Mouse (Mus musculus) limb, embryonic 15.5 days (tissue): ENCODE results near the gene Dgkb. TPM values are rescaled to one million over a fixed set of nuclear protein-coding genes. Genes with fewer than 3 reads are reported as not detected.

Source experiments
- ATAC-seq: fragments of 200-750 bp; cut with Nextera tagmentation; 2 replicates; pipeline ENCODE4 v1.8.0; 2017; ENCODE audit warnings: low read depth, moderate TSS enrichment; ENCODE audit not compliant: insufficient number of reproducible peaks, low FRiP score, low TSS enrichment
- H3K27ac ChIP-seq: fragments of 300-500 bp; sonication (generic); 2 replicates; pipeline ENCODE4 v1.5.1; 2015; ENCODE audit warnings: moderate library complexity, mild to moderate bottlenecking, inconsistent platforms
- H3K27me3 ChIP-seq: fragments of 300-500 bp; sonication (generic); 2 replicates; pipeline ENCODE4 v1.6.1; 2015; ENCODE audit warnings: inconsistent platforms
- H3K36me3 ChIP-seq: fragments of 300-500 bp; sonication (generic); 2 replicates; pipeline ENCODE4 v1.6.1; 2015; ENCODE audit warnings: inconsistent platforms
- H3K4me1 ChIP-seq: fragments of 300-500 bp; sonication (generic); 2 replicates; pipeline ENCODE4 v1.6.1; 2015; ENCODE audit warnings: inconsistent platforms
- H3K4me2 ChIP-seq: fragments of 300-500 bp; sonication (generic); 2 replicates; pipeline ENCODE4 v1.6.1; 2015; ENCODE audit warnings: mild to moderate bottlenecking, inconsistent platforms
- H3K4me3 ChIP-seq: fragments of 300-500 bp; sonication (generic); 2 replicates; pipeline ENCODE4 v1.5.1; 2015; ENCODE audit warnings: mild to moderate bottlenecking, inconsistent platforms
- H3K9ac ChIP-seq: fragments of 300-500 bp; sonication (generic); 2 replicates; pipeline ENCODE4 v1.6.1; 2015; ENCODE audit warnings: inconsistent platforms
- H3K9me3 ChIP-seq: fragments of 300-500 bp; sonication (generic); 2 replicates; pipeline ENCODE4 v1.6.1; 2016; ENCODE audit warnings: inconsistent platforms
- WGBS: fragments of 180-500 bp; shearing (Covaris S2); methylation state at CpG from one replicate; pipeline ENCODE4 v1.1.7; 2015; 5-methylcytosine and 5-hydroxymethylcytosine counted together
- polyA plus RNA-seq: library from polyadenylated mRNA; unstranded; fragments of >200 nt; fragmentation: Nextera tagmentation; extraction: Ambion mirVana; gene quantifications from 2 replicates; pipeline ENCODE4 v1.2.1, GENCODE M21; 2015

Gene Dgkb
- polyA plus RNA-seq, 1 experiment from 2014 or later = 1.6 TPM

DNA sequence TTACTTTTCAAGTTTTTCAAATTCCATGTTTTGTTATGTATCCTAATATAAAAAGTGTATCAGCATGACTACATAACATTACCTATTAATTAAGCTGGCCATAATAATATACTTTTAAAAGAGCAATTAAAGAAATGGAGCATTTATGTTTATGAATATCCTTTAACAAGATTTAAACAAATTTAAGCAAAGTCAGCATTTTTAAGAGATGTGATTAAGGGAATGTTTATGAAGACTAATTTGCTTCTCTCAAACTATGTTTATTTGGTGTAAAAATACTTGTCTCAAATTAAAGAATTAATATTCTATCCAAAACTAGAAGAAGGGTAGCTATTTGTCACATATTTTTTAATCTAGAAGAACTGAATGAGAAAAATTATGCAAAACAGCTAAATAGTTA lies 492.4 kb downstream of the Dgkb start:
- Histone ChIP-seq H3K9ac (no peak overlapping the region), H3K4me1 (no peaks in the 10 kb centered on the region), H3K27me3 (no peaks in the 10 kb centered on the region), H3K27ac (no peak overlapping the region), H3K36me3 (no peaks in the 10 kb centered on the region), H3K4me3 (no peak overlapping the region), H3K9me3 (no peaks in the 10 kb centered on the region), H3K4me2 (no peak overlapping the region)
- no peak for ATAC-seq

DNA sequence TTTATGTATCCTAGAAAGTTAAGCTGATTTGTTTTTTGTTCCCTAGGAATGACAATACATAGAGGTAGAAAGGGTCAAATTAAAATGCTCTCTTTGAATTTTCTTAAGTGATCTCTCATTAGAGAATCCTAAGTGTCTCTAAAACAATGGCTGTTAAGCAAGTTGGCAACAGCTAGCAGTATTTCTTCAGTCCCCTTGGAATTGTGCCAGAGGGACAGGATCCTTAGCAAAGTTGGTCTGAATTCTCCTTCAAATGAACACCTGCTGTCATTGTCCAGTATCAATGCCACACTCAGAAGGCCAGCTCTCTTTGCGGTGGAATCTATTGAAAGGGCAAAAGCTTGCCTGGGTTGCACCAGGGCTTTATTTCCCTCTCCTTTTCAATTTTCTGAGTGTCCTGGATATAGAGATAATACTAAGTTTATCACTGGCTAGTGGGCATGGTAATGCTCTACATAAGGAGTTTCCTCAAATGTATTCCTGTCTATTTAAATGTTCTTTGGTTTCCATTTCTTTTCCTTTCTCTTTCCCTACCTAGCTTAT lies 510.3 kb downstream of the Dgkb start:
- Histone ChIP-seq H3K4me1 (no peaks in the 10 kb centered on the region), H3K4me3 (no peak overlapping the region), H3K4me2 (no peak overlapping the region), H3K27ac (no peak overlapping the region), H3K9me3 (no peaks in the 10 kb centered on the region), H3K9ac (no peak overlapping the region), H3K36me3 (no peaks in the 10 kb centered on the region), H3K27me3 (no peaks in the 10 kb centered on the region)
- 89% methylated on average over 1 of the region's 1 CpGs for whole genome bisulfite sequencing
- ATAC-seq = no peak

DNA sequence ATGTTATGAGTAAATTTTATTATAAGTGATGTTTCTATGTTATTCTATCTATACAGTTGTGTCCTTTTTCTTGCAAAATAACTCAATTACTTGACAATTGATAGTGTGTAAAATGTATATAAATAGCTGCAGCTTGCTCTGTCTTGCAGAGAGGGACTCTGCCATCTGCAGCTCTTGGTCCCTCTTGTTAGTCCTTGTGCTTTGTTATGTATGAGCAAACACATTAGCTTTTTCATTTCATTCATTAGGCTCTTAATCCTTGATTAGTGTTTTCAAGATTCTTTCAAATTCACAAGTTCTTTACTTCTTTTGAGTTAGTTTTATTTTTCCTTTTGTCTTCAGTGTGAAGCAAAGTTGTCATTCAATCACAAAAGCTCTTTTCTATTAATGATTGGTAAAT lies 511.3 kb downstream of the Dgkb start:
- Histone ChIP-seq H3K9me3 (no peaks in the 10 kb centered on the region), H3K4me2 (no peak overlapping the region), H3K27me3 (no peaks in the 10 kb centered on the region), H3K36me3 (no peaks in the 10 kb centered on the region), H3K9ac (no peak overlapping the region), H3K27ac (no peak overlapping the region), H3K4me1 (no peaks in the 10 kb centered on the region), H3K4me3 (no peak overlapping the region)
- ATAC-seq = no peak

DNA sequence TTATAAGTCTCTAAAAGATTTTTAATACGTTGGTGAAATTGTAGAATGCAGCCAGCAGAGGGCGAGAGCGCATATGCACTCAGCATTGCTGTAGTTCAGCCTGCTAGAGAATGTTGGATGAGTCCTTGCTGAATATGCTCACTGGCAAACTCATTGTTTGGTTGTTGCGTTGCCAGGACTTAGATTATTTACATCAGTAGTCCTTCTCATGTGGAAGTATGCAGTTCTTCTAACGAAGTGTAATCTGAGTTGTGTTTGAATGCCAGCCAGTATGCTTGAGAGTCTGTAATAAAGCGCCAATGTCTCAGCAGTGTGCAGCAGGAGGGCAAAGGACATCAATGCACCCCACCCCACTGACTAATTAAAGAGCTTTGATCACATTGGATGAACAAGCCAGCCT lies 525.1 kb downstream of the Dgkb start:
- Histone ChIP-seq H3K9ac (no peak overlapping the region), H3K27ac (no peak overlapping the region), H3K36me3 (no peaks in the 10 kb centered on the region), H3K4me1 (no peaks in the 10 kb centered on the region), H3K4me2 (no peak overlapping the region), H3K4me3 (no peak overlapping the region), H3K9me3 (no peaks in the 10 kb centered on the region), H3K27me3 (no peaks in the 10 kb centered on the region)
- WGBS = 10% methylated on average over 6 of the region's 6 CpGs
- ATAC-seq = no peak

DNA sequence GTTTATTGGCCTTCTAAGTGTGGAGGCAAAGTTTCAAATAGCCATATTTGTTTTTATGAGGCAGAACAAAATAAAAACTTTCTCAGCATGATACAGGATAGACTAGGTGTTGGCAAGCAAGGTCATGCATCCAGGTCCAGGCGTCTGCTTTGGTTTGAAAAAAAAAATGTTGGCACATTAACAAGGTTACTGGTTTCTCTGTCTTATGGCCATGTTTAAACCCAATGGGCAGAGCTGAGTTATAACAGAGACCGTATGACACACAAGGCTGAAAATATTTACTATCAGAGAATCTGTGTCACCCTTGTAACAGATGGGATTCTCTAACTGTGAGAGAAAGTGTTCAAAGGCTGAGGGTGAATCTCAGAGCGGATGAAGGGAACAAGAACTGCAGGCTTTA lies 535.0 kb downstream of the Dgkb start:
- H3K4me1 ChIP-seq = no peaks in the 10 kb centered on the region
- no peaks in the 10 kb centered on the region for H3K27me3 ChIP-seq
- H3K4me3 ChIP-seq = no peak overlapping the region
- H3K27ac ChIP-seq = no peak overlapping the region
- no peak overlapping the region for H3K4me2 ChIP-seq
- ATAC-seq = no peak
- H3K9ac ChIP-seq = no peak overlapping the region
- WGBS = 60% methylated on average over 3 of the region's 3 CpGs
- no peaks in the 10 kb centered on the region for H3K36me3 ChIP-seq
- H3K9me3 ChIP-seq = no peaks in the 10 kb centered on the region

DNA sequence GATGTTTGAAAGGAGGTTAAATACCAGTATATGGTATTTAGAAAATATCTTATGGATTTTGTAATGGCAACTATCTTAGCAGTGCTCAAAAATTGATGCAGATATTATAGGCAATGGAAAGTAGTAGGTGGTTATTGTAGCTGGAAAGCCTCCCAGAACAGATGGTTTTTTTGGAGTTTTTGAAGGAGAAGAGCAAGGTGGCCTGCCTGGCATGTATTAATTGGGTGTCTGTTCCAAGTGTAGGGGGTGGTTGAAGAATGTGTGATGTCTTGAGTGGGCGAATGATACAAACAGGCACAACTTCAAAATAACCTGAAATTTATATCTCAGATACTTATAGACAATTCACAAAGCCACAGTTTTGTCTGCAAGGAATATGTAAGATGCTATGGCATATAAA lies 538.9 kb downstream of the Dgkb start:
- Histone ChIP-seq H3K9me3 (no peaks in the 10 kb centered on the region), H3K27me3 (no peaks in the 10 kb centered on the region), H3K36me3 (no peaks in the 10 kb centered on the region), H3K4me3 (no peak overlapping the region), H3K27ac (no peak overlapping the region), H3K4me1 (no peaks in the 10 kb centered on the region), H3K4me2 (no peak overlapping the region), H3K9ac (no peak overlapping the region)
- WGBS = 79% methylated on average over 1 of the region's 1 CpGs
- ATAC-seq = no peak

DNA sequence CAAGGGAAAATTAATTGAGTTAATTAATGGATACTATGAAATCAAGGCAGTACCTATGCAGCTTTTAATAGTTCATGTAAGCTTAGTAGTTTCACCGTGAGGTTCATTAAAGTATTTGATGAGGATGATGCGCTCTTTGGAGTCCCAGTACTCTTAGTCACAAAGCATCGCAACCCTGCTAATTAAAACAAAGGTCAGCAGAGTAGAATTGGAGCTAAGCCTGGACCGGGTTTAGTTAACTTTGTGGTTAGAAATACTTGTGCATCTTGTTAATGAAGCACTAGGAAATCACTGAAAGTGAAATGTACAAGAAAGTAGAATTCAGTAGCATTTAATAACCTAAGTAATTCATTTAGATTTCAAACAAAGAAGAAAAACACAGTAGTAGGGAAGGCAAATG lies 544.0 kb downstream of the Dgkb start:
- no peak overlapping the region for H3K9ac ChIP-seq
- H3K4me2 ChIP-seq = no peak overlapping the region
- no peaks in the 10 kb centered on the region for H3K36me3 ChIP-seq
- H3K4me3 ChIP-seq = no peak overlapping the region
- H3K27me3 ChIP-seq = no peaks in the 10 kb centered on the region
- H3K9me3 ChIP-seq = no peaks in the 10 kb centered on the region
- H3K4me1 ChIP-seq = no peaks in the 10 kb centered on the region
- ATAC-seq = no peak
- WGBS = 77% methylated on average over 4 of the region's 4 CpGs
- no peak overlapping the region for H3K27ac ChIP-seq

DNA sequence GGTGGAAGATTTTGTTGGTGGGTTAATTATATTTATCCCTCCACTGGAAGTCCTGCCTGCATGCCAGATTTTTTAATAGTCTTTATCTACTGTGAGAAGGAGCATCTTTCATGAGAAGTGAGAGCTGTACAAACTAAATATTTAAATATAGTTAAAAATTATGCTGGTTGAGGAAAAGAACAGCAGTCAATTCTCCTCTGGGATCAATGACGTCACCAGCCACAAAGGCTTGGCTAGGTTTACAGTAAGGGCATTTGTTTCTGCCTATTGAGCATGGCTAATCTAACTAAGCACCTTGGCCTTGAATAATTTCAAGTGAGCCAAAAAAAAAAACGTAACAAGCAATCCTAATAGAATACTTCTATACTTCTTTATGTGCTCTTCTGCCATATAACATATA lies 554.1 kb downstream of the Dgkb start:
- no peaks in the 10 kb centered on the region for H3K36me3 ChIP-seq
- H3K4me2 ChIP-seq = no peak overlapping the region
- no peak overlapping the region for H3K4me3 ChIP-seq
- ATAC-seq = no peak
- H3K27ac ChIP-seq = no peak overlapping the region
- H3K9me3 ChIP-seq = no peaks in the 10 kb centered on the region
- no peak overlapping the region for H3K9ac ChIP-seq
- WGBS = 69% methylated on average over 2 of the region's 2 CpGs
- no peaks in the 10 kb centered on the region for H3K4me1 ChIP-seq
- no peaks in the 10 kb centered on the region for H3K27me3 ChIP-seq

DNA sequence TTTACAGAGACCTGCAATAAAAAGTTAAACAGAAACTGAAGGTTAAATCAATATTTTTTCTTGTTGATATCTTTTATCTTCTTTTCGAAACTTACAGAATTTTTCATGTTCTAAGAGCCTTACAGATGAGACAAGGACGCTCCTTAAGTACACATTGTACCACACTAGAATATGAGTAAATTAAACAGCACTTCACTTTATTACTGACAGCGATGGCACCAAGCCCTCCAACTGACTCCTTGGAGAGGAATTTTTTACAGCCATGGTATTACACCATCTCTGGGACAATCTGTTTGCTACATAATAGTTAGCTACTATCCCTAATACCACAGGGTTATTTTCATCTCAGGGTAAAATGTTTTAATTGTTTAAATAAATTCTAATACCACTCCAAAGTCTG lies 556.6 kb downstream of the Dgkb start:
- H3K4me3 ChIP-seq = no peak overlapping the region
- no peak for ATAC-seq
- H3K27me3 ChIP-seq = no peaks in the 10 kb centered on the region
- no peaks in the 10 kb centered on the region for H3K4me1 ChIP-seq
- H3K36me3 ChIP-seq = no peaks in the 10 kb centered on the region
- 85% methylated on average over 3 of the region's 3 CpGs for WGBS
- H3K27ac ChIP-seq = no peak overlapping the region
- no peak overlapping the region for H3K9ac ChIP-seq
- no peak overlapping the region for H3K4me2 ChIP-seq
- H3K9me3 ChIP-seq = no peaks in the 10 kb centered on the region

DNA sequence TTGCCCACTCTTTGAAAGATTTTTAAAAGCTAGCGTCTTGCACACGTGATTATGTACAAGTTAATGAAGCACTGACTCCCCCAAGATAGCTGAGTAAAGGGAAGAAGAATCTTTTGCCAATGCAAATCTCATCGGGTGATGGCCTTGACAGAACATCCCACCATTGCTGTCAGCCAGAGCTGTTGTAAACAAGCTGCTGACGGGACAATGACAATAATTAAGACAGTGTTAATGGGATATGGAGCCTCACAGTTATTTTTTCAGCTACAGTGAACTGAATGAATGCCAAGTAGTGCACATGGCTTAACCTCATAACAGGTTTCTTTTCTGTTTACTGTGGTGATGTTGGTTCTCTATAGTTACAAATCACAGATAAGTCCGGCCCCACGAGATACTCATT lies 568.4 kb downstream of the Dgkb start:
- Histone ChIP-seq H3K9ac (no peak overlapping the region), H3K27ac (no peak overlapping the region), H3K4me2 (no peak overlapping the region), H3K9me3 (no peaks in the 10 kb centered on the region), H3K4me1 (no peaks in the 10 kb centered on the region), H3K4me3 (no peak overlapping the region), H3K36me3 (no peaks in the 10 kb centered on the region), H3K27me3 (no peaks in the 10 kb centered on the region)
- no peak for ATAC-seq
- WGBS = 81% methylated on average over 6 of the region's 6 CpGs

DNA sequence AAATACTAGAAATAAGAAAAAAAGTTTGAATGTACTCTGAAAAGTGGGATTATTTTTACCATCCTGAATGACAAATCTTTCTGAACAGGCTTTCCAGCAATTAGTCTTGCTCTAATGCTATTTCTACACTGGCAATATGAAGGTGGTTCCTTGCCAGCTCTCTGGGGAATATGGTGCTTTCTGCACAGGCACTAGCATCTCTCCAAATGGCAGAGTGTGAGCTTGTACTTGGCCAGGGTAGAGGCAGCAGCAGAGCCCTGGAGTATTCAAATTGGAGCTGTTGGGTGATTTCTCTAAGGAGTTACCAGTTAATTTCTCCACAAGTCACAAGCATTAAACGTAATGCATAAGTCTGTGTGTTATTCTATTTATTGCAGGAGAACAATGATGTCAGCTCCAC lies 569.5 kb downstream of the Dgkb start:
- H3K4me3 ChIP-seq = no peak overlapping the region
- no peak overlapping the region for H3K4me2 ChIP-seq
- WGBS = 59% methylated on average over 1 of the region's 1 CpGs
- no peaks in the 10 kb centered on the region for H3K36me3 ChIP-seq
- H3K9me3 ChIP-seq = no peaks in the 10 kb centered on the region
- H3K27ac ChIP-seq = no peak overlapping the region
- no peaks in the 10 kb centered on the region for H3K4me1 ChIP-seq
- no peak for ATAC-seq
- no peaks in the 10 kb centered on the region for H3K27me3 ChIP-seq
- no peak overlapping the region for H3K9ac ChIP-seq

DNA sequence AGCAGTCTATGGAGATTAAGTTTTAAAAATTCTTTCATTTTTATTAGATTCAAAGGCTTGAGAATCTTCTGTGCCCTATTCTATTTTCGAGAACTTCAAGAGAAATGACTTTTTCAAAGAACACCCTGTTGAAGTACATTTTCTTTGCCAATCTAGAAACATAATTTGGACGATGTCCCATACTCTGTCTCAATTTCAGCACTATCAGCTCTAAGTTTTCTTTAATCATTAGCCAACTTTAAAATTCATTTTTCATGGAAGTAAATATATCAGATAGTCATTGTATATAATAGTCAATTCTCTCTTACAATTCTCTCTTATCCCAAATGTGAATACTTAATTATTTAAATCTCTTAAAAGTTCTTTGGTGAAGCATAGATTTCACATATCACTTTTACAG lies 570.1 kb downstream of the Dgkb start:
- no peak for ATAC-seq
- Histone ChIP-seq H3K9me3 (no peaks in the 10 kb centered on the region), H3K36me3 (no peaks in the 10 kb centered on the region), H3K27ac (no peak overlapping the region), H3K9ac (no peak overlapping the region), H3K27me3 (no peaks in the 10 kb centered on the region), H3K4me3 (no peak overlapping the region), H3K4me2 (no peak overlapping the region), H3K4me1 (no peaks in the 10 kb centered on the region)
- WGBS = 75% methylated on average over 2 of the region's 2 CpGs

DNA sequence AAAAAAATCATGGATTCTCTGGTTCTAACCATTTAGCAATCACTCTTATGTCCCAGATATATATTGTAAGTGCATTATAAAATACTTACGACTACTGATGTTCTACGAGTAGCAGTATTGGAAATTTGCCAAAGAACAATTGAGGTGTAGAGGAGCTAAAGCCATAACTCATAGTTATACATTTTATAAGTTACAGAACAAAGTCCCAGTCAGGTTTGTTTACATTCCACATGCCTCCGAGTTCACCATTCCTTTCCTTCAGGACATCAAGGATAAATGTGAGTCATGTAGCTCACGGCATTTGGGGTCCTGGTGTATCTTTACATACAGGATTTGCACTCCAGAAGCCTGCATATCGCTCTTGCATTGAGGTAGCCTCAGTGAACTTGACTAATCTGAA lies 570.7 kb downstream of the Dgkb start:
- H3K9me3 ChIP-seq = no peaks in the 10 kb centered on the region
- 42% methylated on average over 5 of the region's 5 CpGs for WGBS
- H3K27ac ChIP-seq = no peak overlapping the region
- H3K27me3 ChIP-seq = no peaks in the 10 kb centered on the region
- no peak overlapping the region for H3K4me3 ChIP-seq
- no peak overlapping the region for H3K4me2 ChIP-seq
- no peak overlapping the region for H3K9ac ChIP-seq
- no peaks in the 10 kb centered on the region for H3K4me1 ChIP-seq
- ATAC-seq = no peak
- H3K36me3 ChIP-seq = no peaks in the 10 kb centered on the region
